Mouse (Mus musculus): ENCODE measurements around the gene Cd46.

- no peak for TF ChIP-seq CTCF (IDR thresholded peaks at IDR 0.05; ENCODE audit: insufficient read depth, low read depth, low read length)
- no peak for TF ChIP-seq POLR2A (IDR thresholded peaks at IDR 0.05; ENCODE audit: insufficient read depth, low read depth, low read length)
Measured at GRCm38 (mm10) chr1:195037985-195038384, 54.1 kb downstream of the Cd46 start.
